Comparison of ENCODE assay signal across 7 mouse cellular contexts in genomic region chr11:120120642-120121420, GRCm38 (mm10). TPM values are rescaled to one million over a fixed set of nuclear protein-coding genes. Genes with fewer than 3 reads are reported as not detected.
DNase-seq lines count a peak whose midpoint lies in the region; TF ChIP-seq lines count a peak whose summit lies in the region.

No protein-coding gene starts in this region.

- no peaks in the 10 kb centered on the region for H3K9me3 ChIP-seq in ES-E14 (ENCODE audit: control insufficient read depth, insufficient read depth, low read depth, low read length)

- DNase-seq in B cell, adult 2 months = peak; percentile 27 to 37
- peak; percentile 52 for DNase-seq in ES-E14 (ENCODE audit: low read depth, low spot score)
- peak; percentile 76 to 80 for DNase-seq in cerebellum, adult 2 months
- peak; percentile 58 to 63 for DNase-seq in frontal cortex, postnatal 25 days (ENCODE audit: low spot score in 2 of 2)
- peak; percentile 75 for DNase-seq in kidney, postnatal 14 days
- peak; percentile 66 to 80 for DNase-seq in lung, adult 18-20 months
- DNase-seq in retina, postnatal 7 days (ENCODE audit: low read depth, low spot score) = peak; percentile 50

- peaks cover 0 to 16% of the 10 kb centered on the region in 2 experiments; a peak in 2 of 4 replicates for H3K4me1 ChIP-seq in ES-E14 (ENCODE audit: control insufficient read depth in 2 of 2, insufficient read depth in 2 of 2, low read length in 2 of 2, poor library complexity in 1 of 2)
- H3K4me1 ChIP-seq in cerebellum, adult 2 months (ENCODE audit: control insufficient read depth, insufficient read depth, low read length) = peaks cover 31% of the 10 kb centered on the region

- WGBS in cerebellum, adult 2 months = 14% methylated on average over 17 of the region's 17 CpGs

- no peak for TF ChIP-seq POLR2A in cerebellum, adult 2 months (IDR thresholded peaks at IDR 0.05; ENCODE audit: borderline replicate concordance, insufficient read depth, low read length)

- H3K27me3 ChIP-seq in cerebellum, adult 2 months (ENCODE audit: control insufficient read depth, insufficient read depth, low read length) = no peaks in the 10 kb centered on the region

- no peak overlapping the region for H3K4me3 ChIP-seq in ES-E14 (ENCODE audit: insufficient read depth in 1 of 2, low read depth in 1 of 2, low read length in 2 of 2, poor library complexity in 1 of 2, severe bottlenecking in 1 of 2)
- H3K4me3 ChIP-seq in cerebellum, adult 2 months (replicated peaks; ENCODE audit: insufficient read depth, low read depth, low read length) = no peak overlapping the region

- H3K9ac ChIP-seq in ES-E14 (ENCODE audit: insufficient read depth, low read depth, low read length, poor library complexity, severe bottlenecking) = no peak overlapping the region

- H3K36me3 ChIP-seq in ES-E14 (ENCODE audit: control insufficient read depth, insufficient read depth, low read length, poor library complexity, severe bottlenecking) = peaks cover 32% of the 10 kb centered on the region; the same call in 1 of the 2 replicates

- H3K27ac ChIP-seq in ES-E14 (ENCODE audit: insufficient read depth, low read depth, low read length, poor library complexity, severe bottlenecking) = no peak overlapping the region
- peak overlapping the region; percentile 65 for H3K27ac ChIP-seq in cerebellum, adult 2 months (ENCODE audit: insufficient read depth, low read length)

- in situ Hi-C loops in ES-E14 (cut with MboI; ENCODE audit: low sequenced_read_pairs in 2 of 2, unreplicated experiment in 2 of 2) = no loop called here

- TF ChIP-seq CTCF in cerebellum, adult 2 months (IDR thresholded peaks at IDR 0.05; ENCODE audit: borderline replicate concordance, insufficient read depth, low read depth, low read length) = peak; percentile 64

TF ChIP-seq in ES-E14, 5 proteins besides CTCF, POLR2A, EP300 and RAD21:
- TF ChIP-seq ZNF384 (IDR thresholded peaks at IDR 0.05; ENCODE audit: low read depth, low read length) (no peak), MAFK (IDR thresholded peaks at IDR 0.05; ENCODE audit: insufficient read depth, low read depth, low read length) (no peak), ZC3H11A (IDR thresholded peaks at IDR 0.05; ENCODE audit: borderline replicate concordance, low read depth, low read length) (no peak), CHD2 (IDR thresholded peaks at IDR 0.05; ENCODE audit: low read depth, low read length) (no peak), HCFC1 (IDR thresholded peaks at IDR 0.05; ENCODE audit: borderline replicate concordance, insufficient read depth, low read length) (no peak)

RNA-seq across cellular contexts. Expression of gene Ndufaf8, which starts 22.1 kb away (rescaled TPM):
- 48.8 and 49.3 TPM in 2 replicates for total RNA-seq in ES-E14 (2012; rRNA removed)
- polyA plus RNA-seq in cerebellum, adult 2 months (2012; rRNA removed) = 43.5 and 50.7 TPM in 2 replicates

RNA-seq across cellular contexts. Expression of gene Tepsin, which starts 22.3 kb away (rescaled TPM):
- 26.5 and 37.1 TPM in 2 replicates for total RNA-seq in ES-E14 (2012; rRNA removed)
- polyA plus RNA-seq in cerebellum, adult 2 months (2012; rRNA removed) = 43.5 and 44.7 TPM in 2 replicates

RNA-seq across cellular contexts. Expression of gene Slc38a10, which starts 30.3 kb away (rescaled TPM):
- total RNA-seq in ES-E14 (2012; rRNA removed) = 146 and 216 TPM in 2 replicates
- 72.5 and 73.2 TPM in 2 replicates for polyA plus RNA-seq in cerebellum, adult 2 months (2012; rRNA removed)

RNA-seq across cellular contexts. Expression of gene Cep131, which starts 34.2 kb away (rescaled TPM):
- total RNA-seq in ES-E14 (2012; rRNA removed) = 24.0 and 43.4 TPM in 2 replicates
- polyA plus RNA-seq in cerebellum, adult 2 months (2012; rRNA removed) = 32.3 and 33.0 TPM in 2 replicates
